Mouse (Mus musculus): ENCODE data around the gene Arhgap33. TPM values are rescaled to one million over a fixed set of nuclear protein-coding genes. Genes with fewer than 3 reads are reported as not detected.

The Arhgap33 gene
- polyA plus RNA-seq, 1 experiment from 2014 or later: 12.1 TPM

GRCm38 (mm10) chr7:30525954-30526353 lies 8.9 kb downstream of the Arhgap33 start:
- WGBS: 23% methylated on average over 10 of the region's 10 CpGs
- Histone ChIP-seq H3K4me1 (ENCODE audit: control insufficient read depth, insufficient read depth, low read length) (0 out of 2 replicates have a peak, but pooled peaks cover 9% of the 10 kb centered on the region), H3K4me3 (ENCODE audit: low read depth, low read length) (no peak overlapping the region), H3K27ac (replicated peaks; ENCODE audit: low read depth, low read length) (no peak overlapping the region), H3K9me3 (ENCODE audit: control insufficient read depth, low read length) (no peaks in the 10 kb centered on the region), H3K9ac (ENCODE audit: low read length) (no peak overlapping the region; the same call in 1 of the 2 replicates), H3K4me2 (ENCODE audit: low read depth, severe bottlenecking) (no peak overlapping the region), H3K36me3 (ENCODE audit: control insufficient read depth, insufficient read depth, low read length) (peaks cover 25% of the 10 kb centered on the region), H3K27me3 (ENCODE audit: control insufficient read depth, insufficient read depth, low read length) (no peaks in the 10 kb centered on the region)
- DNase-seq (ENCODE audit: low spot score) (no peak), ATAC-seq (ENCODE audit: insufficient number of reproducible peaks, low FRiP score, low TSS enrichment, low read depth) (no peak)

- no peak overlapping the region for H3K4me3 ChIP-seq (ENCODE audit: low read depth, low read length)
- H3K27me3 ChIP-seq (ENCODE audit: control insufficient read depth, insufficient read depth, low read length): no peaks in the 10 kb centered on the region
- no peak overlapping the region for H3K9ac ChIP-seq (ENCODE audit: low read length)
- H3K27ac ChIP-seq (replicated peaks; ENCODE audit: low read depth, low read length): no peak overlapping the region
- ATAC-seq (ENCODE audit: insufficient number of reproducible peaks, low FRiP score, low TSS enrichment, low read depth) (no peak), DNase-seq (ENCODE audit: low spot score) (no peak)
- 0 out of 2 replicates have a peak, but pooled peaks cover 9% of the 10 kb centered on the region for H3K4me1 ChIP-seq (ENCODE audit: control insufficient read depth, insufficient read depth, low read length)
- H3K4me2 ChIP-seq (ENCODE audit: low read depth, severe bottlenecking): no peak overlapping the region
- 81% methylated on average over 6 of the region's 6 CpGs for WGBS
- peaks cover 19% of the 10 kb centered on the region for H3K36me3 ChIP-seq (ENCODE audit: control insufficient read depth, insufficient read depth, low read length)
- H3K9me3 ChIP-seq (ENCODE audit: control insufficient read depth, low read length): no peaks in the 10 kb centered on the region
Observed at GRCm38 (mm10) chr7:30524487-30524886, 10.4 kb downstream of the Arhgap33 start.

- H3K9me3 ChIP-seq (ENCODE audit: control insufficient read depth, low read length): no peaks in the 10 kb centered on the region
- 0 out of 2 replicates have a peak, but pooled peaks cover 9% of the 10 kb centered on the region for H3K4me1 ChIP-seq (ENCODE audit: control insufficient read depth, insufficient read depth, low read length)
- H3K9ac ChIP-seq (ENCODE audit: low read length): no peak overlapping the region
- DNase-seq (ENCODE audit: low spot score) (no peak), ATAC-seq (ENCODE audit: insufficient number of reproducible peaks, low FRiP score, low TSS enrichment, low read depth) (no peak)
- no peak overlapping the region for H3K4me2 ChIP-seq (ENCODE audit: low read depth, severe bottlenecking)
- peaks cover 8% of the 10 kb centered on the region; the same call in 1 of the 2 replicates for H3K36me3 ChIP-seq (ENCODE audit: control insufficient read depth, insufficient read depth, low read length)
- no peaks in the 10 kb centered on the region for H3K27me3 ChIP-seq (ENCODE audit: control insufficient read depth, insufficient read depth, low read length)
- H3K27ac ChIP-seq (replicated peaks; ENCODE audit: low read depth, low read length): no peak overlapping the region
- 83% methylated on average over 10 of the region's 10 CpGs for WGBS
- no peak overlapping the region for H3K4me3 ChIP-seq (ENCODE audit: low read depth, low read length)
Observed at GRCm38 (mm10) chr7:30522871-30523270, 12.0 kb downstream of the Arhgap33 start.

- Histone ChIP-seq H3K9ac (ENCODE audit: low read length) (no peak overlapping the region), H3K4me1 (ENCODE audit: control insufficient read depth, insufficient read depth, low read length) (no peaks in the 10 kb centered on the region), H3K27me3 (ENCODE audit: control insufficient read depth, insufficient read depth, low read length) (no peaks in the 10 kb centered on the region), H3K27ac (replicated peaks; ENCODE audit: low read depth, low read length) (no peak overlapping the region), H3K4me3 (ENCODE audit: low read depth, low read length) (no peak overlapping the region), H3K36me3 (ENCODE audit: control insufficient read depth, insufficient read depth, low read length) (0 out of 2 replicates have a peak, but pooled peaks cover 5% of the 10 kb centered on the region), H3K9me3 (ENCODE audit: control insufficient read depth, low read length) (no peaks in the 10 kb centered on the region), H3K4me2 (ENCODE audit: low read depth, severe bottlenecking) (no peak overlapping the region)
- DNase-seq (ENCODE audit: low spot score) (no peak), ATAC-seq (ENCODE audit: insufficient number of reproducible peaks, low FRiP score, low TSS enrichment, low read depth) (no peak)
- WGBS: 82% methylated on average over 5 of the region's 5 CpGs
Observed at GRCm38 (mm10) chr7:30520856-30521255, 14.0 kb downstream of the Arhgap33 start.

- DNase-seq (ENCODE audit: low spot score) (no peak), ATAC-seq (ENCODE audit: insufficient number of reproducible peaks, low FRiP score, low TSS enrichment, low read depth) (no peak)
- Histone ChIP-seq H3K36me3 (ENCODE audit: control insufficient read depth, insufficient read depth, low read length) (0 out of 2 replicates have a peak, but pooled peaks cover 5% of the 10 kb centered on the region), H3K4me3 (ENCODE audit: low read depth, low read length) (no peak overlapping the region), H3K4me1 (ENCODE audit: control insufficient read depth, insufficient read depth, low read length) (no peaks in the 10 kb centered on the region), H3K4me2 (ENCODE audit: low read depth, severe bottlenecking) (no peak overlapping the region), H3K9ac (ENCODE audit: low read length) (no peak overlapping the region), H3K9me3 (ENCODE audit: control insufficient read depth, low read length) (no peaks in the 10 kb centered on the region), H3K27me3 (ENCODE audit: control insufficient read depth, insufficient read depth, low read length) (no peaks in the 10 kb centered on the region), H3K27ac (replicated peaks; ENCODE audit: low read depth, low read length) (no peak overlapping the region)
- WGBS: 82% methylated on average over 4 of the region's 4 CpGs
Observed at GRCm38 (mm10) chr7:30520396-30520795, 14.5 kb downstream of the Arhgap33 start.

- no peaks in the 10 kb centered on the region for H3K27me3 ChIP-seq (ENCODE audit: control insufficient read depth, insufficient read depth, low read length)
- H3K9me3 ChIP-seq (ENCODE audit: control insufficient read depth, low read length): no peaks in the 10 kb centered on the region
- H3K36me3 ChIP-seq (ENCODE audit: control insufficient read depth, insufficient read depth, low read length): 0 out of 2 replicates have a peak, but pooled peaks cover 2% of the 10 kb centered on the region
- 40% methylated on average over 8 of the region's 8 CpGs for WGBS
- H3K4me1 ChIP-seq (ENCODE audit: control insufficient read depth, insufficient read depth, low read length): no peaks in the 10 kb centered on the region
- DNase-seq (ENCODE audit: low spot score): no peak
- ATAC-seq (ENCODE audit: insufficient number of reproducible peaks, low FRiP score, low TSS enrichment, low read depth): no peak
- no peak overlapping the region for H3K4me3 ChIP-seq (ENCODE audit: low read depth, low read length)
- no peak overlapping the region for H3K9ac ChIP-seq (ENCODE audit: low read length)
- H3K4me2 ChIP-seq (ENCODE audit: low read depth, severe bottlenecking): no peak overlapping the region
- no peak overlapping the region for H3K27ac ChIP-seq (replicated peaks; ENCODE audit: low read depth, low read length)
Observed at GRCm38 (mm10) chr7:30518325-30518724, 16.5 kb downstream of the Arhgap33 start.

GRCm38 (mm10) chr7:30515003-30515760 lies 19.7 kb downstream of the Arhgap33 start:
- Histone ChIP-seq H3K27me3 (ENCODE audit: control insufficient read depth, insufficient read depth, low read length) (no peaks in the 10 kb centered on the region), H3K9me3 (ENCODE audit: control insufficient read depth, low read length) (no peaks in the 10 kb centered on the region), H3K4me3 (ENCODE audit: low read depth, low read length) (no peak overlapping the region), H3K4me1 (ENCODE audit: control insufficient read depth, insufficient read depth, low read length) (no peaks in the 10 kb centered on the region), H3K27ac (replicated peaks; ENCODE audit: low read depth, low read length) (no peak overlapping the region), H3K4me2 (ENCODE audit: low read depth, severe bottlenecking) (no peak overlapping the region), H3K36me3 (ENCODE audit: control insufficient read depth, insufficient read depth, low read length) (no peaks in the 10 kb centered on the region), H3K9ac (ENCODE audit: low read length) (no peak overlapping the region)
- DNase-seq (ENCODE audit: low spot score) (no peak), ATAC-seq (ENCODE audit: insufficient number of reproducible peaks, low FRiP score, low TSS enrichment, low read depth) (no peak)
- 53% methylated on average over 24 of the region's 24 CpGs for WGBS

GRCm38 (mm10) chr7:30508061-30508460 lies 26.8 kb downstream of the Arhgap33 start:
- WGBS: 72% methylated on average over 4 of the region's 4 CpGs
- H3K27ac ChIP-seq (replicated peaks; ENCODE audit: low read depth, low read length): no peak overlapping the region
- DNase-seq (ENCODE audit: low spot score) (no peak), ATAC-seq (ENCODE audit: insufficient number of reproducible peaks, low FRiP score, low TSS enrichment, low read depth) (no peak)
- no peaks in the 10 kb centered on the region for H3K36me3 ChIP-seq (ENCODE audit: control insufficient read depth, insufficient read depth, low read length)
- no peak overlapping the region for H3K9ac ChIP-seq (ENCODE audit: low read length)
- H3K4me3 ChIP-seq (ENCODE audit: low read depth, low read length): no peak overlapping the region
- H3K27me3 ChIP-seq (ENCODE audit: control insufficient read depth, insufficient read depth, low read length): no peaks in the 10 kb centered on the region
- no peak overlapping the region for H3K4me2 ChIP-seq (ENCODE audit: low read depth, severe bottlenecking)
- no peaks in the 10 kb centered on the region for H3K9me3 ChIP-seq (ENCODE audit: control insufficient read depth, low read length)
- no peaks in the 10 kb centered on the region for H3K4me1 ChIP-seq (ENCODE audit: control insufficient read depth, insufficient read depth, low read length)

Measured in limb, embryonic 11.5 days (tissue).